Mouse (Mus musculus): Measurements from ENCODE around the gene Trpv4.

- TF ChIP-seq CTCF (IDR thresholded peaks at IDR 0.05; ENCODE audit: borderline replicate concordance, extremely low read depth, insufficient read depth, insufficient read length) = no peak
- no peak for TF ChIP-seq POLR2A (IDR thresholded peaks at IDR 0.05; ENCODE audit: borderline replicate concordance, extremely low read depth, insufficient read depth, insufficient read length, poor library complexity, severe bottlenecking)
Observed at GRCm38 (mm10) chr5:114589454-114589853, 68.8 kb downstream of the Trpv4 start.
